Mouse (Mus musculus) thymus, postnatal 0 days (tissue): ENCODE results near the gene Zfp174. TPM values are rescaled to one million over a fixed set of nuclear protein-coding genes. Genes with fewer than 3 reads are reported as not detected.

Experiments
- DNase-seq: peaks from one replicate; pipeline ENCODE4 v3.0.0-alpha.2; 2015; ENCODE audit warnings: low spot score
- polyA plus RNA-seq: library from polyadenylated mRNA; unstranded; fragments of >200 nt; fragmentation: Nextera tagmentation; extraction: Ambion mirVana; gene quantifications from 2 replicates; pipeline ENCODE4 v1.2.1, GENCODE M21; 2015

The Zfp174 gene
- polyA plus RNA-seq, 1 experiment from 2014 or later = 0.47 TPM

- peak; percentile 96 for DNase-seq
Observed at GRCm38 (mm10) chr16:3884201-3885064, 37.4 kb downstream of the Zfp174 start, which contains the start of the genes Zfp597 and Gm20695. Gene Zfp597 (minus strand): TSS chr16:3884561. Gene Gm20695 (plus strand): TSS chr16:3884648.

- DNase-seq = no peak
Observed at GRCm38 (mm10) chr16:3885065-3885670, 38.1 kb downstream of the Zfp174 start.

GRCm38 (mm10) chr16:3891621-3892295 is 44.7 kb downstream of the Zfp174 start:
- no peak for DNase-seq

GRCm38 (mm10) chr16:3893739-3894138 is 46.7 kb downstream of the Zfp174 start:
- DNase-seq = no peak

GRCm38 (mm10) chr16:3895173-3895792 is 48.2 kb downstream of the Zfp174 start:
- peak; percentile 25 for DNase-seq

GRCm38 (mm10) chr16:3896046-3896445 is 49.0 kb downstream of the Zfp174 start:
- no peak for DNase-seq

- no peak for DNase-seq
Observed at GRCm38 (mm10) chr16:3896553-3896952, 49.5 kb downstream of the Zfp174 start.

GRCm38 (mm10) chr16:3907471-3907870 is 60.4 kb downstream of the Zfp174 start:
- DNase-seq = no peak

Other genes starting within 250 kb of the Zfp174 start
- 0.17 and 0.22 TPM in 2 replicates for gene Mefv, start 129.2 kb upstream of the Zfp174 start, polyA plus RNA-seq
- gene Zfp263, start 103.2 kb upstream of the Zfp174 start, polyA plus RNA-seq = 40.9 and 52.0 TPM in 2 replicates
- gene Olfr15, start 16.4 kb upstream of the Zfp174 start, polyA plus RNA-seq = not detected in 2 replicates
- gene Naa60, start 25.1 kb downstream of the Zfp174 start, polyA plus RNA-seq = 45.9 and 48.6 TPM in 2 replicates
- gene Zfp597, start 37.3 kb downstream of the Zfp174 start, polyA plus RNA-seq = 5.7 and 7.1 TPM in 2 replicates
- gene Gm20695, start 37.4 kb downstream of the Zfp174 start, polyA plus RNA-seq = 1.7 and 3.1 TPM in 2 replicates
- gene 1700037C18Rik, start 61.4 kb downstream of the Zfp174 start, polyA plus RNA-seq = 9.1 and 10.0 TPM in 2 replicates
- gene Cluap1, start 61.5 kb downstream of the Zfp174 start, polyA plus RNA-seq = 28.9 and 36.6 TPM in 2 replicates
- 12.8 and 18.2 TPM in 2 replicates for gene Nlrc3, start 129.4 kb downstream of the Zfp174 start, polyA plus RNA-seq
- 11.1 and 11.7 TPM in 2 replicates for gene Slx4, start 156.5 kb downstream of the Zfp174 start, polyA plus RNA-seq
- 1.4 and 1.7 TPM in 2 replicates for gene Dnase1, start 189.7 kb downstream of the Zfp174 start, polyA plus RNA-seq
- 82.8 and 94.5 TPM in 2 replicates for gene Trap1, start 230.6 kb downstream of the Zfp174 start, polyA plus RNA-seq